19 mouse cellular contexts compared by ENCODE assay signal in the genomic region with DNA sequence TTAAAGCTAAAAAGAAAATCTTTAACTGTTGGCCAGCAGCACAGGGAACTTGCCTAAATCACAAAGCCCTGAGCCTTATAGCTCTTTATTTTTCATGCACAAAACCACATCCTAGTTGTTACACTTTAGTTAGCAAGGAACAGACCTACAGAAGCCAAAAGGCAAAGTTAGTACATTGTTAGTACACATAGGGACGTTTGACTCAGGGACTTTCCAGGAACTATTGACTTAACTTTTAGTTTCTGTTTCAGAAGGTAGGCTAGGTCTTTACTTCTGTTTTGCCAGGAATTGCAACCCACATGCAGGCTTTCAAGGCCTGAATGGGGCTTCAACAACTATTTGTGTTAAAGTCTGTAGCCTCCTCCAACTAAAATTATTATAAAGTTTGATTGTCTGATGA.
"Had no signal": no experiment of that assay in that cellular context is flagged by ENCODE, and none has a peak within 500 bp of the region (broad histone marks: within the 10 kb centered on the region; RNA-seq: fewer than 3 reads in every experiment).

No protein-coding gene starts in this region.

- H3K27me3 ChIP-seq: lung, embryonic 15.5 days; megakaryocyte, embryonic 14.5 days; midbrain, embryonic 13.5 days; midbrain, embryonic 15.5 days; neural tube, embryonic 12.5 days; stomach, embryonic 15.5 days had no signal

- H3K27ac ChIP-seq: lung, embryonic 15.5 days; macrophage; midbrain, embryonic 13.5 days; midbrain, embryonic 15.5 days; neural tube, embryonic 12.5 days; stomach, embryonic 15.5 days; stomach, postnatal 0 days had no signal

- H3K4me3 ChIP-seq: lung, embryonic 15.5 days; megakaryocyte, embryonic 14.5 days; midbrain, embryonic 13.5 days; midbrain, embryonic 15.5 days; neural tube, embryonic 12.5 days; stomach, embryonic 15.5 days had no signal

- H3K36me3 ChIP-seq: lung, embryonic 15.5 days; midbrain, embryonic 13.5 days; midbrain, embryonic 15.5 days; neural tube, embryonic 12.5 days; stomach, embryonic 15.5 days had no signal

- H3K9ac ChIP-seq: liver, postnatal 0 days; lung, embryonic 15.5 days; midbrain, embryonic 13.5 days; midbrain, embryonic 15.5 days; neural tube, embryonic 12.5 days; stomach, embryonic 15.5 days had no signal

- DNase-seq: liver, postnatal 0 days; lung, adult 2 months; lung, postnatal 14 days; lung, postnatal 36 days; right cerebral cortex, postnatal 25 days; right cerebral cortex, postnatal 4 days; spleen, adult 18-20 months; thymus, adult 2 months; thymus, postnatal 25 days; thymus, postnatal 4 days had no signal

- ATAC-seq: liver, postnatal 0 days; lung, postnatal 0 days; midbrain, embryonic 13.5 days; midbrain, embryonic 15.5 days had no signal

- H3K4me1 ChIP-seq: lung, embryonic 15.5 days; megakaryocyte, embryonic 14.5 days; midbrain, embryonic 13.5 days; midbrain, embryonic 15.5 days; neural tube, embryonic 12.5 days; stomach, embryonic 15.5 days had no signal
